Mouse (Mus musculus): ENCODE measurements around the gene Plxnd1.

Gene Plxnd1

GRCm38 (mm10) chr6:115956922-115957601 lies 37.7 kb downstream of the Plxnd1 start:
- peak in 1 of 2 experiments; percentile 42 for DNase-seq (ENCODE audit: low spot score in 2 of 2)

DNA sequence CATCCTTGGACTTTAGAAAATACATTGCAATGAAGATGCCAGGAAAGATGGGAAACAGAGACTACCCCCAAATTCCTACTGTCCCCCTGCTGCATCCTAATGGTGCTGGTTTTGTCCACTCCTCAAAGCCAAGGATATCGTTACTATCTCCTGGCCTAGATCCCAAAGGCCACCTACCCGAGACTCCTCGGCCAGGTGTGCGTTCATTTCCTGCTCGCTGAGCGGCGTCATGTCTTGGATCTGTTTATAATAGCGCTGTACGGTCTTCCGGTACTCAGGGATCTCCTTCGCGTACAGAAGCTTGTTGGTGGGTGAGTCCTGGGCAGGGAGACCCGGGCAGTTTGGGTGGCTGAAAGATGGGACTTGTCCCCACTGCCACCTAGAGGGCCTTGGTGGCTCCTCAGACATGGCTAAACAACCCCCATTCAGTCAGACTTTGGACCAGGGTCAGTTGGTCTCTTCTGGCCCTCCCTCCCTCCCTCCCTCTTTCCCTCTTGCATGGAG lies 38.3 kb downstream of the Plxnd1 start:
- no peak for DNase-seq (ENCODE audit: low spot score in 2 of 2)

DNA sequence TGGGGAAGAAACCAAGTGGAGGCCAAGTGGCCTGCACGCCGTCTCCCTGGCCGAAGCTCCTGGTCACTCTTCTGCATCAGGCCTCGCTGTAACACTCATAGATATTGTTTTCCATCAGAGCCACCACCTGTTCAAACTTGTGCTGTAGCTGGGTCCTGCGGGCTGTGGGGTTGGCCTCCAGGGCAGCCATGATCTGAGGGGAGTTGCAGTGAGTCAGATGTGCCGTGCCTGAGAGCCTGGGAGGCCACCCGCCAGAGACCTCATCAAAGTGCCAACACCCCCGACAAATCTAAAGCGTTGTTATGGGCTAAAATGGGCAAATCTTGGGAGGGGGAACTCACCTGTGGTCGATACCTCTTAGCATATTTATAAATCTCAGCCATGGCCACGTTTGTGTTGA lies 39.1 kb downstream of the Plxnd1 start:
- DNase-seq (ENCODE audit: low spot score in 2 of 2) = no peak

DNA sequence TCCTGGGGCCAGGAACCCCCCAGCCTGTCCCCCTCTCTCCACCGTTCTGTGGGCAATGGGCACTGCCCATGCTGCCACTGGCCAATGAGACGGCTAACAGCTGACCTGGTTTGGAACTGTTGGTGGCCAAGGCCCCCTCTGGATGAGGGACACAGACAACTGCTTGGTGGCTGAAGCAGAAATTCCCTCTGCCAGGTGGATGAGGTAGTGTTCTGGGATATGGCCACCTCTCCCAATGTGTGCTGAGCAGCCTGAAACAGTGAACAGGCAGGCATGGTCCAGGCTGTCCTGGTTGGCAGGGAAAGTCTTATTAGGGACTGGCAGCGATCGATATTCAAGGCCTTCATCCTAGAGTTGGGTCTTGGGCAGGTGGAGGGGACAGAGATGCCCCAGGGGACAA lies 39.6 kb downstream of the Plxnd1 start:
- DNase-seq (ENCODE audit: low spot score in 2 of 2) = no peak

DNA sequence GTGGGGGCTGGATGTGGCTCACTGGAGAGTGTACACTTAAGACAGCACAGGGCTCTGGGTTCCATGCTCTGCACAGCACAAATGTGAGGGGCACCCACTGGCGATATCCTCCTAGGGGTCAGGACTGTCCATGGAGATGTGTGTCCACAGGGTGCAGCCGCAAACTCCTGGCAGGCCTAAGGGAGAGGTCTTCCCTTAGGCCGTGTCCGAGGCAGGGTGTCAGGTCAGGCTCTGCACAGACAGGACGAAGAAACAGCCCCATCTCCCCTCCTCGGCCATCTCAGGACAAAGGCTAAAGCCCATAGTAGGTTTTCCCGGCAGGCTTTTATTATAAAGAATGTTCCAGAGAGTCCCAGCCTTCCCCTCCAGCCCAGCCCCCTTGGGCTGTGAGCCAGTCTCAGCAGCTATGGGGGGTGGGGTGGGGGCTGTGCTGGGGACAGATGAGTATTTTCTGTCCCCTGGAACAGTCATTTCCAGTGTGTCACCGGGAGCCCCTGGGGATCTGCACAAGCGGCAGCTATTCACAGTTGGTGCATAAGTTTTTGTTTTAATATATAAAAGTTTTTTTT lies 40.2 kb downstream of the Plxnd1 start:
- DNase-seq (ENCODE audit: low spot score in 2 of 2) = no peak

DNA sequence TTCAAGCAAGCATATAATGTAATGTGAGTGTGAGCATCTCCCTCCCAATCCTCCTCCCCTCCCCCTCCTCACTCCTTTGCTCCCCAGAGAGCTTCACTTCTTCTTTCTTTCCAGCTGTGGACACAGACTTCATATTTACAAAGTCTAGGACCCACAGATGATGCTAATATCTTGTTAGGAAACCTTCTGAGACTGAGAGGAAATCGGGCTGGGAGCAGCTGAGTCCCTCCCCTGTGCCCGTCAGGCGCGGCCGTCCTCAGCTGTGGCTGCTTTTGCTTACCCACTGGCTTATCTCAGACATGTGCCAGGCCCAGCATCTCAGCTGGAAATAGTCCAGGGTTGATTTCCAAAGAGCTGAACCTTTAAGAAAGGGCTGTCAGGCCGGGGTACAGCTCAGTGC lies 48.4 kb downstream of the Plxnd1 start:
- no peak for DNase-seq (ENCODE audit: low spot score in 2 of 2)

GRCm38 (mm10) chr6:115945633-115946032 lies 49.2 kb downstream of the Plxnd1 start:
- DNase-seq (ENCODE audit: low spot score in 2 of 2) = no peak

GRCm38 (mm10) chr6:115944638-115945037 lies 50.2 kb downstream of the Plxnd1 start, which contains the start of gene H1foo:
H1foo (plus strand) TSS chr6:115944938.
- DNase-seq (ENCODE audit: low spot score in 2 of 2) = no peak

GRCm38 (mm10) chr6:115943498-115944427 lies 51.0 kb downstream of the Plxnd1 start:
- DNase-seq (ENCODE audit: low spot score in 2 of 2) = no peak

GRCm38 (mm10) chr6:115941128-115941527 lies 53.7 kb downstream of the Plxnd1 start:
- DNase-seq (ENCODE audit: low spot score in 2 of 2) = no peak

- DNase-seq (ENCODE audit: low spot score in 2 of 2) = no peak
Measured at GRCm38 (mm10) chr6:115940603-115941002, 54.2 kb downstream of the Plxnd1 start.

- no peak for DNase-seq (ENCODE audit: low spot score in 2 of 2)
Measured at GRCm38 (mm10) chr6:115938798-115939197, 56.0 kb downstream of the Plxnd1 start.

GRCm38 (mm10) chr6:115938011-115938410 lies 56.8 kb downstream of the Plxnd1 start:
- no peak for DNase-seq (ENCODE audit: low spot score in 2 of 2)

DNA sequence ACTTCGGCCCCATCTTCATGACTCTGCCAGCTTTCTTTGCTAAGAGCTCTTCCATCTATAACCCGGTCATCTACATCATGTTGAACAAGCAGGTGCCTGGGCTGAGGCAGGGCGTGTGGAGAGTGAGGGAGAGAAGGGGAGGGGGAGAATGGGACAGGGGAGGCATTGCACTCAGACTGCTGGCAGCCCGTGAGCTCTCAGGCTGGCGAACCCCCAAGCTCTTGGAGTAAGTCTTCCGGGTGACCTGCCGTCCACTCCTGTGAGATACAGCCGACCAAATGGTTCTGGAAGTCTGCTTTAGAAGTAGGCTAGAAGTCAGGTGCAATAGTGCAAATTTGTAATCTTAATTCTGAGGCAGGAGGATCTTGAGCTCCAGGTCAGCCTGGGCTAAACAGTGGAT lies 59.3 kb downstream of the Plxnd1 start:
- no peak for DNase-seq (ENCODE audit: low spot score in 2 of 2)

DNA sequence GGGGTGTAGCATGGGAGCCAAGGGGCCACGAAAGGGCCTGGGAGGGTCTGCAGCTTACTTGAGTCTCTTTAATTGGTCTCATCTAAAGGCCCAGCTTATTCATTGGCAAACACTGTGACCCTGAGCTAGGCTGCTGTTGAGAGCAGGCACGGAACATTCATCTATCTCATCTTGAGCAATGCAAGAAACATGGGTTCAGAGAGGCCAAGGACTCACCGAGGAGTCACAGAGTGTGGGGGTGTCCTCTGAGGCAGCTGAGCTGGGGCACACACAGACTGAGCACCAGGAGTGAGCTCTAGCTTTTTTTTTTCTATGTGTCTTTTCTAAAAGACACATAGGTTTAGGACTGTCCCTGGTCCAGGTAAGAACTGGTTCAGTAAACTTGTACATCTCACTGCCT lies 62.4 kb downstream of the Plxnd1 start:
- DNase-seq (ENCODE audit: low spot score in 2 of 2) = no peak

GRCm38 (mm10) chr6:115931639-115932038 lies 63.2 kb downstream of the Plxnd1 start, which contains the start of gene Rho:
Rho (plus strand) TSS chr6:115931748.
- DNase-seq (ENCODE audit: low spot score in 2 of 2) = no peak

- no peak for DNase-seq (ENCODE audit: low spot score in 2 of 2)
Measured at GRCm38 (mm10) chr6:115930018-115930417, 64.8 kb downstream of the Plxnd1 start.

DNA sequence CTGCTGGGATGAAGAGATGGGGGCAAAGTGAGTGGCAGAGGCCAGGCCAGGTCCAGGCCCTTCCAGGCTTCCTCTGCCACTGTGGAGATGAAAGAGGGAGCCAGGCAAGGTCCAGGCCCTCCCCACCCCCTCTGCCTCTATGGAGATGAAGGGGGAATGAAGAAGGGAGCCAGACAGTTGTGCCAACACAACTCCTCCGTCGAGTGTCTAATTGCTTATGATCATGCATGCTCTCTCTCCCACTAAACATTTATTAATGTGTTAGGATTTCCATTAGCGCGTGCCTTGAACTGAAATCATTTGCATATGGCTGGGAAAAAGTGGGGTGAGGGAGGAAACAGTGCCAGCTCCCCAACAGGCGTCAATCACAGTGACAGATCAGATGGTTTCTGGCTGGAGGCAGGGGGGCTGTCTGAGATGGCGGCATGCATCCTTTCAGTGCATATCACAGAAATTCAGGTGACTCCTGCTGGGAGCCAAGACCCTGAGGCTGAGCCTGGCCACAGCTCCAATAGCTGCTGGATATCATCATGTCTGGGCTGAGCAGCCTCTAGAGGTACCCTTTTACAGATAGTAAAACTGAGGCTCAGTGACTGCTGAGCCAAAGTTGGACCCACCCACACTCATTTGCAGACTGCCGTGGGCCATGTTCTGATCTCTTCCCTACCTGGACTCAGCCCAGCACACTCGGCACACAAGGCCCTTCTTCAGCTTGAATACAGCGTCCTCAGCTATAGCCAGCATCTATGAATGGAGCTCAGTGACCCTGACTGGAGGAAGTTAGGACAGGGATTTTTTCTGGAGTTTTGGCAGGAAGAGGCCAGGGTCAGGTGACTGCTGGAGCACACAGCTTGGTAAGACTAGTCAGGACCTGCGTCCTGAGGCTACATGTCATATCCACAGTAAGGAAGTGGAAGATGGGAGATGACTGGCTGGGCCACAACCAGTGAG lies 67.2 kb downstream of the Plxnd1 start:
- no peak for DNase-seq (ENCODE audit: low spot score in 2 of 2)

DNA sequence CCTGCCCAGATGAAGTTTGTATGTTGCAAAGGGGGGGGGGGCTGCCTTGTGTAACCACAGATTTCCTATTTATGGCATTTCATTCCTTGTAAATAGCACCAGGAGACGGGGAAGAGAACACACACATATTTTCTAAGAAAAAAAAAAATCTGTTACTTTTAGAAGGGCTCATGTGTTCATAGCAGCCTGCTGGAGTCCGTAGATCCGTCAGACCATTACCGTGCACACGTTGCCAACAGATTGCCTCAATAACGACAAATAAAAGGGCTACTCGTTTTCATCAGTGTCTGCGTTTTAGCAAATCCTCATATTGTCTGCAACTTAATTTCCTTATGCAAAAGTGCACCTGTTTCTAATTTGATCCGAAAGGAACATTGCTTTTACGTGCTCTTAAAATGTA lies 68.4 kb downstream of the Plxnd1 start:
- DNase-seq (ENCODE audit: low spot score in 2 of 2) = no peak

GRCm38 (mm10) chr6:115924829-115925228 lies 70.0 kb downstream of the Plxnd1 start:
- DNase-seq (ENCODE audit: low spot score in 2 of 2) = no peak

- no peak for DNase-seq (ENCODE audit: low spot score in 2 of 2)
Measured at GRCm38 (mm10) chr6:115919876-115920275, 74.9 kb downstream of the Plxnd1 start.

Measured in right cerebral cortex, adult 2 months (tissue).